In the genomic region with DNA sequence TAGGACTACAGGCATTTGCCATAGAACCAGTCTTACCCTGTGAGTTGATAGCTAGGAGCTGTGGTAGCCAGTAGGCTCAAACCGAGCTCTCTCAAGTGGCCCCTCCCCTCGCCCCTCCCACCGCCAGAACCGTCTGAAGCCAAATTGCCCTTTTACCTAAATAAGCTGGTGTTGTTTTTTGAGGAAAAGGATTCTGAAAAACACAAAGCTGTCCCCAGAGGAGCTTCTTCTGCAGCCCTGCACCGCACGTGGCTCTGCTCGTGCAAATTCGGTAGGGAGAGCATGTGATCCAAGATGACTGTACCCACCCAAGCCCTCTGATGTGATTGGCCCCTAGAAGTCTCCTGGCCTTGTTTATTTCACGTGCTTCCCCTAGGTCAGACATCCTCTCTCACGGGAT, we compare ENCODE assay signal across 8 mouse cellular contexts. TPM values are rescaled to one million over a fixed set of nuclear protein-coding genes. Genes with fewer than 3 reads are reported as not detected.
DNase-seq lines count a peak whose midpoint lies in the region; ATAC-seq lines count a peak whose summit lies in the region.

No protein-coding gene starts in this region.

- peak overlapping the region; percentile 49 for H3K4me3 ChIP-seq in intestine, embryonic 15.5 days (replicated peaks)
- peak overlapping the region; percentile 25 for H3K4me3 ChIP-seq in neural tube, embryonic 13.5 days

- intact Hi-C loops in gastrocnemius, postnatal 36 days (cut with DNase I): no loop called here

- H3K27me3 ChIP-seq in intestine, embryonic 15.5 days (replicated peaks): no peaks in the 10 kb centered on the region
- H3K27me3 ChIP-seq in neural tube, embryonic 13.5 days: peaks cover 33% of the 10 kb centered on the region

- no peak overlapping the region for H3K9ac ChIP-seq in intestine, embryonic 15.5 days
- peak overlapping the region; percentile 43; the same call in 1 of the 2 replicates for H3K9ac ChIP-seq in neural tube, embryonic 13.5 days

- 1% methylated on average over 10 of the region's 10 CpGs for WGBS in intestine, embryonic 15.5 days
- 2% methylated on average over 9 of the region's 10 CpGs for WGBS in neural tube, embryonic 13.5 days

- DNase-seq in retina, adult 2 months (ENCODE audit: low read depth, low spot score): peak; percentile 49
- no peak for DNase-seq in retina, embryonic 14.5 days (ENCODE audit: low spot score)
- peak; percentile 49 to 56 for DNase-seq in cerebellum, postnatal 14 days
- peak; percentile 53 to 58 for DNase-seq in gastrocnemius, postnatal 36 days
- peak; percentile 74 to 78 for DNase-seq in lung, adult 18-20 months
- DNase-seq in urinary bladder, adult 2 months (ENCODE audit: low spot score): peak; percentile 47

- peak overlapping the region; percentile 28; the same call in 1 of the 2 replicates for H3K27ac ChIP-seq in intestine, embryonic 15.5 days
- H3K27ac ChIP-seq in neural tube, embryonic 13.5 days (replicated peaks): no peak overlapping the region

- H3K36me3 ChIP-seq in intestine, embryonic 15.5 days: no peaks in the 10 kb centered on the region
- H3K36me3 ChIP-seq in neural tube, embryonic 13.5 days: no peaks in the 10 kb centered on the region

- peaks cover 24% of the 10 kb centered on the region; the same call in 1 of the 2 replicates for H3K4me1 ChIP-seq in intestine, embryonic 15.5 days (replicated peaks)
- H3K4me1 ChIP-seq in neural tube, embryonic 13.5 days (replicated peaks): peaks cover 43% of the 10 kb centered on the region

- no peaks in the 10 kb centered on the region for H3K9me3 ChIP-seq in intestine, embryonic 15.5 days
- H3K9me3 ChIP-seq in neural tube, embryonic 13.5 days: no peaks in the 10 kb centered on the region

- ATAC-seq in intestine, embryonic 15.5 days: peak; percentile 59
- no peak for ATAC-seq in neural tube, embryonic 13.5 days (ENCODE audit: low read depth)

- peak overlapping the region; percentile 86 for H3K4me2 ChIP-seq in intestine, embryonic 15.5 days (replicated peaks)
- peak overlapping the region; percentile 63 for H3K4me2 ChIP-seq in neural tube, embryonic 13.5 days

RNA-seq across cellular contexts. Expression of a gene that starts 1.9 kb away (rescaled TPM):
- total RNA-seq in gastrocnemius, postnatal 36 days (2021): 1 to 10 TPM; 3.6 to 4.7 TPM
- 57.5 and 63.1 TPM in 2 replicates for polyA plus RNA-seq in intestine, embryonic 15.5 days (2015; fragmentation: Nextera tagmentation; extraction: Ambion mirVana)
- 5.8 and 8.0 TPM in 2 replicates for polyA plus RNA-seq in neural tube, embryonic 13.5 days (2015; fragmentation: Nextera tagmentation; extraction: Ambion mirVana)
- polyA plus RNA-seq in urinary bladder, adult 2 months (2012; rRNA removed): 107 and 144 TPM in 2 replicates

RNA-seq across cellular contexts. Expression of a gene that starts 13.0 kb away (rescaled TPM):
- total RNA-seq in gastrocnemius, postnatal 36 days (2021): not detected
- polyA plus RNA-seq in intestine, embryonic 15.5 days (2015; fragmentation: Nextera tagmentation; extraction: Ambion mirVana): not detected in 2 replicates
- polyA plus RNA-seq in neural tube, embryonic 13.5 days (2015; fragmentation: Nextera tagmentation; extraction: Ambion mirVana): not detected in 2 replicates
- polyA plus RNA-seq in urinary bladder, adult 2 months (2012; rRNA removed): 0.11 TPM in 1 of 2 replicates, not detected in the other

RNA-seq across cellular contexts. Expression of a gene that starts 24.7 kb away (rescaled TPM):
- total RNA-seq in gastrocnemius, postnatal 36 days (2021): 100 to 1,000 TPM; 135 to 144 TPM
- polyA plus RNA-seq in intestine, embryonic 15.5 days (2015; fragmentation: Nextera tagmentation; extraction: Ambion mirVana): 2,230 and 2,305 TPM in 2 replicates
- polyA plus RNA-seq in neural tube, embryonic 13.5 days (2015; fragmentation: Nextera tagmentation; extraction: Ambion mirVana): 1,679 and 1,725 TPM in 2 replicates
- polyA plus RNA-seq in urinary bladder, adult 2 months (2012; rRNA removed): 542 and 602 TPM in 2 replicates

RNA-seq across cellular contexts. Expression of a gene that starts 36.9 kb away (rescaled TPM):
- 1 to 10 TPM; 4.4 to 5.6 TPM for total RNA-seq in gastrocnemius, postnatal 36 days (2021)
- 15.0 and 16.6 TPM in 2 replicates for polyA plus RNA-seq in intestine, embryonic 15.5 days (2015; fragmentation: Nextera tagmentation; extraction: Ambion mirVana)
- polyA plus RNA-seq in neural tube, embryonic 13.5 days (2015; fragmentation: Nextera tagmentation; extraction: Ambion mirVana): 5.6 and 6.0 TPM in 2 replicates
- 160 and 208 TPM in 2 replicates for polyA plus RNA-seq in urinary bladder, adult 2 months (2012; rRNA removed)

RNA-seq across cellular contexts. Expression of a gene that starts 54.1 kb away (rescaled TPM):
- total RNA-seq in gastrocnemius, postnatal 36 days (2021): 1 to 10 TPM; 3.3 to 3.5 TPM
- polyA plus RNA-seq in intestine, embryonic 15.5 days (2015; fragmentation: Nextera tagmentation; extraction: Ambion mirVana): 38.7 and 40.3 TPM in 2 replicates
- 0.96 and 1.3 TPM in 2 replicates for polyA plus RNA-seq in neural tube, embryonic 13.5 days (2015; fragmentation: Nextera tagmentation; extraction: Ambion mirVana)
- polyA plus RNA-seq in urinary bladder, adult 2 months (2012; rRNA removed): 130 and 148 TPM in 2 replicates
